8 mouse cellular contexts compared by ENCODE assay signal in genomic region chr8:91378846-91379499, GRCm38 (mm10).
DNase-seq lines count a peak whose midpoint lies in the region; ATAC-seq and TF ChIP-seq lines count a peak whose summit lies in the region.

No protein-coding gene starts in this region.

- no peak overlapping the region for H3K9ac ChIP-seq in kidney, embryonic 16.5 days (replicated peaks; ENCODE audit: low read length)
- no peak overlapping the region for H3K9ac ChIP-seq in stomach, postnatal 0 days (ENCODE audit: low read length)

- no peaks in the 10 kb centered on the region for H3K36me3 ChIP-seq in embryonic facial prominence, embryonic 10.5 days (replicated peaks)
- H3K36me3 ChIP-seq in kidney, embryonic 16.5 days (ENCODE audit: insufficient read depth, low read length): no peaks in the 10 kb centered on the region
- no peaks in the 10 kb centered on the region for H3K36me3 ChIP-seq in stomach, postnatal 0 days (ENCODE audit: control insufficient read depth, insufficient read depth, low read length)

- ATAC-seq in kidney, embryonic 16.5 days (ENCODE audit: low FRiP score, low TSS enrichment): peak; percentile 91
- ATAC-seq in stomach, postnatal 0 days (ENCODE audit: low FRiP score, low TSS enrichment): peak; percentile 42; the same call in 1 of the 2 replicates

- peaks cover 70% of the 10 kb centered on the region for H3K4me1 ChIP-seq in embryonic facial prominence, embryonic 10.5 days
- peaks cover 67% of the 10 kb centered on the region for H3K4me1 ChIP-seq in kidney, embryonic 16.5 days (ENCODE audit: insufficient read depth, low read length)
- 0 out of 2 replicates have a peak, but pooled peaks cover 8% of the 10 kb centered on the region for H3K4me1 ChIP-seq in stomach, postnatal 0 days (replicated peaks; ENCODE audit: control insufficient read depth, insufficient read depth)

- TF ChIP-seq EP300 in stomach, postnatal 0 days (optimal IDR thresholded peaks at IDR 0.05): no peak

- H3K4me3 ChIP-seq in embryonic facial prominence, embryonic 10.5 days: no peak overlapping the region
- H3K4me3 ChIP-seq in kidney, embryonic 16.5 days (ENCODE audit: low read length): no peak overlapping the region
- no peak overlapping the region for H3K4me3 ChIP-seq in stomach, postnatal 0 days (ENCODE audit: low read depth, low read length)

- H3K27ac ChIP-seq in embryonic facial prominence, embryonic 10.5 days (replicated peaks): no peak overlapping the region
- H3K27ac ChIP-seq in kidney, embryonic 16.5 days (ENCODE audit: low read length): no peak overlapping the region
- no peak overlapping the region for H3K27ac ChIP-seq in stomach, postnatal 0 days (replicated peaks)

- H3K27me3 ChIP-seq in embryonic facial prominence, embryonic 10.5 days (replicated peaks; ENCODE audit: low read depth, poor library complexity, severe bottlenecking): 0 out of 2 replicates have a peak, but pooled peaks cover 14% of the 10 kb centered on the region
- 0 out of 2 replicates have a peak, but pooled peaks cover 2% of the 10 kb centered on the region for H3K27me3 ChIP-seq in kidney, embryonic 16.5 days (ENCODE audit: insufficient read depth, low read length)
- no peaks in the 10 kb centered on the region for H3K27me3 ChIP-seq in stomach, postnatal 0 days (ENCODE audit: control insufficient read depth, insufficient read depth, low read length)

- H3K9me3 ChIP-seq in embryonic facial prominence, embryonic 10.5 days: no peaks in the 10 kb centered on the region
- no peaks in the 10 kb centered on the region for H3K9me3 ChIP-seq in kidney, embryonic 16.5 days (ENCODE audit: low read length)
- H3K9me3 ChIP-seq in stomach, postnatal 0 days (ENCODE audit: control insufficient read depth, low read length): no peaks in the 10 kb centered on the region

- no peak overlapping the region for H3K4me2 ChIP-seq in kidney, embryonic 16.5 days (replicated peaks; ENCODE audit: low read depth, low read length)
- no peak overlapping the region for H3K4me2 ChIP-seq in stomach, postnatal 0 days (replicated peaks; ENCODE audit: low read depth)

- TF ChIP-seq CTCF in stomach, postnatal 0 days (IDR thresholded peaks at IDR 0.05; ENCODE audit: low read depth): peak; percentile 92

- peak; percentile 14 to 55 for DNase-seq in spleen, adult 18-20 months
- DNase-seq in spleen, adult 12 weeks (ENCODE audit: low spot score): no peak
- DNase-seq in embryonic facial prominence, embryonic 10.5 days (ENCODE audit: low spot score): peak; percentile 80
- DNase-seq in heart, adult 8-10 months (ENCODE audit: low spot score): peak; percentile 65
- peak; percentile 68 for DNase-seq in liver
- peak; percentile 27 for DNase-seq in naive thymus-derived CD4-positive, alpha-beta T cell, adult 2 months (ENCODE audit: low read depth)
- DNase-seq in stomach, postnatal 0 days (ENCODE audit: low spot score): peak; percentile 84

- 74% methylated on average over 13 of the region's 13 CpGs for WGBS in embryonic facial prominence, embryonic 10.5 days
- 30% methylated on average over 13 of the region's 13 CpGs for WGBS in kidney, embryonic 16.5 days
- 33% methylated on average over 13 of the region's 13 CpGs for WGBS in stomach, postnatal 0 days
